Mouse (Mus musculus) forebrain, embryonic 12.5 days (tissue): ENCODE data around the gene Zfp661. TPM values are rescaled to one million over a fixed set of nuclear protein-coding genes. Genes with fewer than 3 reads are reported as not detected.

Experiments
- ATAC-seq: fragments of 200-750 bp; cut with Nextera tagmentation; 2 replicates; pipeline ENCODE4 v1.8.0; 2017; ENCODE audit warnings: moderate TSS enrichment; ENCODE audit not compliant: low FRiP score
- H3K27ac ChIP-seq: fragments of 300-500 bp; sonication (generic); 2 replicates; pipeline ENCODE4 v1.5.1; 2016; ENCODE audit warnings: mild to moderate bottlenecking
- H3K27me3 ChIP-seq: fragments of 300-500 bp; sonication (generic); 2 replicates; pipeline ENCODE4 v1.6.1; 2016; ENCODE audit warnings: mild to moderate bottlenecking
- H3K36me3 ChIP-seq: fragments of 300-500 bp; sonication (generic); replicated peaks from 2 replicates; pipeline ENCODE4 v1.6.1; 2016; ENCODE audit warnings: mild to moderate bottlenecking
- H3K4me1 ChIP-seq: fragments of 300-500 bp; sonication (generic); 2 replicates; pipeline ENCODE4 v1.6.1; 2016
- H3K4me2 ChIP-seq: fragments of 300-500 bp; sonication (generic); 2 replicates; pipeline ENCODE4 v1.6.1; 2016; ENCODE audit warnings: mild to moderate bottlenecking, moderate library complexity
- H3K4me3 ChIP-seq: fragments of 300-500 bp; sonication (generic); replicated peaks from 2 replicates; pipeline ENCODE4 v1.5.1; 2016; ENCODE audit warnings: mild to moderate bottlenecking
- H3K9ac ChIP-seq: fragments of 300-500 bp; sonication (generic); 2 replicates; pipeline ENCODE4 v1.6.1; 2016; ENCODE audit warnings: mild to moderate bottlenecking
- H3K9me3 ChIP-seq: fragments of 300-500 bp; sonication (generic); 2 replicates; pipeline ENCODE4 v1.6.1; 2016
- WGBS: fragments of 180-500 bp; shearing (Covaris S2); methylation state at CpG from one replicate; pipeline ENCODE4 v1.1.7; 2016; 5-methylcytosine and 5-hydroxymethylcytosine counted together
- polyA plus RNA-seq: library from polyadenylated mRNA; unstranded; fragments of >200 nt; fragmentation: Nextera tagmentation; extraction: Ambion mirVana; gene quantifications from 2 replicates; pipeline ENCODE4 v1.2.1, GENCODE M21; 2016

Zfp661 gene
- polyA plus RNA-seq, 1 experiment from 2014 or later: 8.0 TPM

DNA sequence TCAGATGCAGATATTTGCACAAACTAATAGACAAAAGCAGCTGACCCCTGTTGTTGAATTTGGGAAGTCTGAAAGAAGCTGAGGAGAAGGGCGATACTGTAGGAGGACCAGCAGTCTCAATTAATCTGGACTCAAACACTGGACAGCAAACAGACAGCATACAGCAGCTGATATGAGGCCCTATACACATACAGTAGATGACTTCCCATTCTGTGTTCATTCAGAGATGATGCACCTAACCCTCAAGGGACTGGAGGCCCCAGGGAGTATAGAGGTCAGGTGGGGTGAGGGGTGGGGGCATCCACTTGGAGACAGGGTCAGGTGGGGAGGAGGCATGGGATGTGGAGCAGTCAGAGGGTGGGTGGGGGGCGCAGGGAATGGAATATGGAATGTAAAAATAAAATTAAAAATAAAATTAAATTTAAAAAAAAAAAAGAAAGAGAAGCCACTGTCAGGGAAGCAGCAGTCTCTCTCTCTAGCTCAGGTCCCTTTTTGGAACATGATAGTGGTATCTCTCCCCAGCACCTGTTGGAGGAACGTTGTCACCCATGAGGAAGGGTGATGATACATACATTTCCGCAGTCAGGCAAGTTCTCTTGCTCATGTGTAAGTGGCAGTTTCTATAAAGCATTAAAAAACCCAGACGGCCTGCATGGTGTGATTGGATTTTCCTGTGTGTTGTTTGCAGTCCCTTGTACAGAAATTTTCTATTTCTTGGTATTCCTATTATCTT, 38.4 kb downstream of the Zfp661 start:
- peaks cover 11% of the 10 kb centered on the region for H3K27me3 ChIP-seq
- no peaks in the 10 kb centered on the region for H3K36me3 ChIP-seq
- 78% methylated on average over 5 of the region's 5 CpGs for WGBS
- no peaks in the 10 kb centered on the region for H3K9me3 ChIP-seq
- H3K4me1 ChIP-seq: no peaks in the 10 kb centered on the region
- H3K4me3 ChIP-seq: no peak overlapping the region
- no peak for ATAC-seq
- H3K27ac ChIP-seq: no peak overlapping the region
- no peak overlapping the region for H3K9ac ChIP-seq
- no peak overlapping the region for H3K4me2 ChIP-seq

DNA sequence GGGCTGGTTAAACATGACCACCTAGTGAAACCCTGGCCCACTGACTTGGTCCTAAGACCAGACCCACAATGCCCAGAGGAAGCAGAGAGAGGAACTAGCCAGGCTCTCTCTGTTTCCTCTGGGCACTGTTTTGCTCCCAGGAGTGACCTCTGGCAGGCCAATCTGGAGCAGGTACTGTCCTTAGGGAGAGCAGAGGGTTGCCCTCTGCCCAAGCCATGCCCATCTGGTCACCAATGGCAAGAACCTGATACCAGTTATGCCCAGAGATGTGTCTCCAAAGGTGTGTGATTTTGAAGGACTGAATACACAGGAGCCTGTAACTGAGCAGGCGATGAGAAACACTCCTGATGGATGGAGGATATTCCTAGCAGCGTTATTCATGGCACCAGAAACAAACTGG, 45.2 kb downstream of the Zfp661 start:
- H3K27ac ChIP-seq: no peak overlapping the region
- H3K4me1 ChIP-seq: peaks cover 4% of the 10 kb centered on the region
- H3K36me3 ChIP-seq: no peaks in the 10 kb centered on the region
- no peak overlapping the region for H3K4me2 ChIP-seq
- WGBS: 93% methylated on average over 2 of the region's 2 CpGs
- no peak for ATAC-seq
- H3K9me3 ChIP-seq: no peaks in the 10 kb centered on the region
- no peak overlapping the region for H3K4me3 ChIP-seq
- no peak overlapping the region for H3K9ac ChIP-seq
- H3K27me3 ChIP-seq: peaks cover 72% of the 10 kb centered on the region

DNA sequence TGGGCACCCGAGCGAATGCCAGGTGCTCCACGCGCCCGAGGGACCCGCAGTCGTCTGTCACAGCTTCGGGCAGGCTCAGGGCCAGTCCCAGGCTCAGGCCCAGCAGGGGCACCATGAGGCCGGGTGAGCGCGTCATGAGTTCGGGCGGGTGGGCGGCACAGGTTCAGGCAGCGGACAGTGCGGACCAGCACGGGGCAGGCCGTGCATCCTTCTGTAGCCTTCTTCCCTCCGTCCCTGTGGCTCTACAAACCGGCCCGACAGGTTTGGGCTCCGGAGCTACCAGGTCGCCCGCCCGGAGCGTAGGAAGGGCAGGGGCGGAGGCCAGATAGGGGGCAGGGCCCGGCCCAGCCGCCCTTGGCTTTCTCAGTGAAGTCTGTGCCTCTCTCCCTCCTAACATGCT, 45.7 kb downstream of the Zfp661 start, which contains the start of gene Prom2:
Gene Prom2, minus strand, starts transcription at position 283 of the 400 bp plus-strand sequence.
- Histone ChIP-seq H3K27me3 (peaks cover 75% of the 10 kb centered on the region), H3K27ac (no peak within 1 kb of the TSS)
- ATAC-seq: no peak

DNA sequence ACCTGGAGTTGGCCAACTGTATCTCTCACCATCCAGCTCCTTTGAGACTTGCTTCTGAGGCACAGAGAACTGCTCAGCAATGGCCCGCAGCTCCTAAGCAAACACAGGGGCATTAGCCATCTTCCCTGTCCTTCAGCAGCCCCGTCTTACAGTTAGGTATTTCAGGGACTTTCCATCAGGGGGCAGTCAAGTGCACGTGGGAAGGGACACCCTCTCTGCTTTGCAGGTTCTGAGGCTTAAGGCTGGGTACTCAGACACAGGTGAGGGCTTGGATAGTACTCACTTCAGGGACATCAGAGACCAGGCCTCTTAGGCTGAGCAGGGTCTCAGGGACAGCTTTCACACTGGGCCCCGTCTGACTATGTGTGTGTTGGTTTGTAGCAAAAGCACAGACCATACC, 47.4 kb downstream of the Zfp661 start:
- no peak for ATAC-seq
- Histone ChIP-seq H3K27me3 (peaks cover 70% of the 10 kb centered on the region), H3K9me3 (no peaks in the 10 kb centered on the region), H3K4me3 (no peak overlapping the region), H3K9ac (no peak overlapping the region), H3K4me2 (no peak overlapping the region), H3K4me1 (peaks cover 4% of the 10 kb centered on the region), H3K27ac (no peak overlapping the region), H3K36me3 (no peaks in the 10 kb centered on the region)
- 28% methylated on average over 4 of the region's 4 CpGs for WGBS

More for the DNA sequence above, 45.7 kb downstream of the Zfp661 start, which contains the start of gene Prom2:
- H3K9me3 ChIP-seq: no peaks in the 10 kb centered on the region
- 3% methylated on average over 29 of the region's 29 CpGs for WGBS
- no peaks in the 10 kb centered on the region for H3K36me3 ChIP-seq
- H3K4me1 ChIP-seq: peaks cover 4% of the 10 kb centered on the region
- H3K9ac ChIP-seq: no peak within 1 kb of the TSS
- H3K4me3 ChIP-seq: no peak within 1 kb of the TSS
- peak within 1 kb of the TSS; percentile 26 for H3K4me2 ChIP-seq

DNA sequence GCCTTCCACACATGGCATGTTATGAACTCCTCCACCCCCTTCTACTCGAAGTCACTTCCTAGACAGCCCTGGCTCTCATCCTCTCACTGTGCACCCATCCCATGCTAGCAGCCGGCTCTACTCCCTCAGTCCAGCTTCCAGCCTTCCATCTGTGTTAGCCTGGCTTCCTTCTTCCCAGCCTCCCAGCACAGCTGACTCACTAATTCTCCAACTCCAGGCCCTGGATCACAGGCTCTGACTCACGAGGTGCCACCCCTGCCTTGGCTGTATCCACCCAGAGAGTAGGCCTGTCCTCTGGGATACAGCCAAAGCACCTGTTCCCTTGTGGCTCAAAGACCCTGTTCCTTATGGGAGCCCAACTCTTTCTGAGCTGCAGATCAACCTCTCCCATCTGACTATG, 49.3 kb downstream of the Zfp661 start:
- H3K9ac ChIP-seq: no peak overlapping the region
- H3K36me3 ChIP-seq: no peaks in the 10 kb centered on the region
- H3K4me3 ChIP-seq: no peak overlapping the region
- H3K4me1 ChIP-seq: peaks cover 4% of the 10 kb centered on the region
- no peaks in the 10 kb centered on the region for H3K9me3 ChIP-seq
- no peak overlapping the region for H3K27ac ChIP-seq
- H3K4me2 ChIP-seq: no peak overlapping the region
- no peak for ATAC-seq
- 75% methylated on average over 3 of the region's 3 CpGs for WGBS
- peaks cover 57% of the 10 kb centered on the region for H3K27me3 ChIP-seq

DNA sequence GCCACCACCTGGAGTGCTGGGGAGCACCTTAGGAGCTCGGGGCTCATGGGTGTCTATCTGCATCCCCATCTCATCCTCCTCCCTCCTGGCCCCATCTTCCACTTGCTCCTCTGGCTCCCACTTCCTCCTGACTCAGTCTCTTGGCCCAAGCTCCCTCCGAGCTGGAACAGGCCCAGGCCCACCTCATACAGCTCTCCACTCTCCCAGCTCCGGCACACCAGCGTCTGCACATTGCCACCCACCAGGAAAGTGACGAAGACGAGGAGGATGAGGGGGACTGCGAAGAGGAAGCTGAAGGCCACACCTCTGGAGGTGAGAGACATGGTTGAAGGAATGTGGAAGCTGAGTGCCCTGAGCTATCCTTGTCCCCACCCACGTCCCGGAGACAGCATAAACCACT, 51.5 kb downstream of the Zfp661 start:
- Histone ChIP-seq H3K4me3 (no peak overlapping the region), H3K36me3 (no peaks in the 10 kb centered on the region), H3K27ac (no peak overlapping the region), H3K9ac (no peak overlapping the region), H3K4me2 (no peak overlapping the region), H3K27me3 (peaks cover 46% of the 10 kb centered on the region), H3K4me1 (no peaks in the 10 kb centered on the region), H3K9me3 (no peaks in the 10 kb centered on the region)
- ATAC-seq: no peak
- 83% methylated on average over 9 of the region's 9 CpGs for WGBS

DNA sequence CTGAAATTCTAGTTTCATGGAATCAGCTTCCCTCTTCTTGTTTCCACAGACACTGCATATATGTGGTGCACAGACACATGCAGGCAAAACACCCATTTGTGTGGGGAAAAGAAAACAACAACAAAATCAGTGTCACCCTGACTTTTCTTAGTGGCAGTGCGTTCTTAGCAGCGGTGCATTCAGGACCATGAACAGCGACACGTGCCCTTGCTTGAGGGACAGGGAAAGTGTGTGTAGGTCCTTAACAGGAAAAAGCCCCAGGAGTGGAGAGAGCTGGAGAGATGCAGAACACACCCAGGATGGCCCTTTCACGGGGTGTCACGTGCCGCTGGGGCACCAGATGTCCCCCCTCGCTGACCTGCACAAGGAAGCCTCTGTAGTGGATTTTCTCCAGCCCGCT, 54.5 kb downstream of the Zfp661 start:
- H3K27me3 ChIP-seq: peaks cover 24% of the 10 kb centered on the region; the same call in 1 of the 2 replicates
- H3K27ac ChIP-seq: no peak overlapping the region
- H3K9ac ChIP-seq: no peak overlapping the region
- H3K36me3 ChIP-seq: no peaks in the 10 kb centered on the region
- no peaks in the 10 kb centered on the region for H3K4me1 ChIP-seq
- H3K9me3 ChIP-seq: no peaks in the 10 kb centered on the region
- H3K4me3 ChIP-seq: no peak overlapping the region
- no peak overlapping the region for H3K4me2 ChIP-seq
- 9% methylated on average over 9 of the region's 9 CpGs for WGBS
- ATAC-seq: no peak

DNA sequence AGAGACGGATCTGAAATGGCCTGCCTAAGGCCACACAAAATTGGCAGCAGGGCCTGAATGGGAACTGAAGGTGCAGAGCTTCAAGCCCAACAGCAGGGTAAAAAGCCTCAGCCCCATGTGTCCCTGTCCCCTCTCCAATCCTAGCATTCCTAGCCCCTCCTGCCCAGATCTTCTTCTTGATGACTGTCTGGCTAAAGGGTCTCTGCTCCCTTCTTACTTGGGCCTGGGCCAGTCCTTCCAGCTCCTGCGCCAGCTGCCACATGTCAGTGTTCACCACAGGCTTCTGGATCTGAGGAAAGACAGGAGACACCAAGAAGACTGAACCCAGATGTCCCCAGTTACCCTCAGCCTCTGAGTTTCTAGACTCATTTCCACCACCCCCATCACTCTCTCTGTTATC, 55.3 kb downstream of the Zfp661 start:
- 87% methylated on average over 2 of the region's 2 CpGs for WGBS
- no peak for ATAC-seq

DNA sequence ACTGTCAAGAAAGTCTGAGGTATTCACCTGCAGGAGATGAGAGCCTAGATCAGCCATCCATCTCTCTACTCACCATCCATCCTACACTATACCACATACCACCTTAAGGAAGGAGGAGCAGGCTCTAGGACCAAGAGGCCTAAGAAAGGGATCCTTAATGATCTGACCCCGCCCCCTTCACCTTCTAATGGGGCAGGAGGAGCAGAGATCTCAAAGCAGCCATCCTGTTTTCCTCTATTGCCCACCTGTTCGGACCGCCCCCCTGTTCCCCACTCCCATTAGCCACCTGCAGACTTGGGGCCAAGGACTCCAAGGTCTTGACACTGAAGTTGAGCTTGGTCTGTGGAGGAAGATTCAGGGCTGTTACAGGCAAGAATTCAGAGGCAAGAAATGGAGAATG, 56.5 kb downstream of the Zfp661 start:
- Histone ChIP-seq H3K36me3 (no peaks in the 10 kb centered on the region), H3K4me3 (no peak overlapping the region), H3K4me2 (no peak overlapping the region), H3K9me3 (no peaks in the 10 kb centered on the region), H3K4me1 (no peaks in the 10 kb centered on the region), H3K27ac (no peak overlapping the region), H3K27me3 (peaks cover 14% of the 10 kb centered on the region; the same call in 1 of the 2 replicates), H3K9ac (no peak overlapping the region)
- 71% methylated on average over 3 of the region's 3 CpGs for WGBS
- ATAC-seq: no peak

More for the DNA sequence above, 55.3 kb downstream of the Zfp661 start:
- H3K4me1 ChIP-seq: no peaks in the 10 kb centered on the region
- H3K27me3 ChIP-seq: peaks cover 16% of the 10 kb centered on the region; the same call in 1 of the 2 replicates
- H3K36me3 ChIP-seq: no peaks in the 10 kb centered on the region
- H3K4me2 ChIP-seq: no peak overlapping the region
- no peak overlapping the region for H3K9ac ChIP-seq
- no peaks in the 10 kb centered on the region for H3K9me3 ChIP-seq
- H3K27ac ChIP-seq: no peak overlapping the region
- no peak overlapping the region for H3K4me3 ChIP-seq

DNA sequence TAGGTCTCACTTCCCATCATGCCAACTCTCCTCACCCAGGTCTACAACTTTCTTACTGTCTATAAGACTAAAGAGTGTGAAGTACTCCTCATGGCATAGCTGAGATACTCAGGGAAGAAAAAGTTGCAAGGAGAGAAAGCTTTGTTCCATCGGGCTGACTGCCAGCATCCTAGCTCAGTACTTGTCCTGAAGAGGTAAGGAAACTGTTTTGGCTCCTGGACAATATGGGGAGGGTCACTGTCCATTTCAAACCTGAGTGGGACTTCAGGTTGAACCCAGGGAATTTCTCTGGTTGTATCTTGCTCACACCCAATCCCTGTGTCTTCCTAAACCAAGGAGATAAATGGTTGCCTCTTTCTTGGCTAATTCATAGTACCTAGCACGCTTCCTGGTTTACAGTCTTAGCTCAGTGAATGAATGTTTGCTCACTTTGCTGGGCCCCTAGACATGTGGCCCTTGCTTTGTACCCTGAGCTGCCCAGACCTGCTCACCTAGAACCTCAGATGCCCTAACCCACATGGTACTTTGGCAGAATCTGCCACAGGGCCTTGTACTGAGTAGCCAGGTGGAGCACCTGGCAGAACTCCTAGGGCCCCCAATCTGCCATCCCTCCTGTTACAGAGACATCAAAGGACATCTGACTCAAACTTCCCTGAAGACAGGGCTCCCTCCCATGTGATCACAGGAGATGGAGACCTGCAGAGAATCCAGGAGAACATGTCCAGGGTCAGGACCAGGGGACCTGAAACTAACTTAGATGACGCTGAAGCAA, 61.7 kb downstream of the Zfp661 start:
- Histone ChIP-seq H3K4me2 (no peak overlapping the region), H3K27ac (no peak overlapping the region), H3K9ac (no peak overlapping the region), H3K9me3 (no peaks in the 10 kb centered on the region), H3K4me1 (peaks cover 30% of the 10 kb centered on the region), H3K36me3 (no peaks in the 10 kb centered on the region), H3K4me3 (no peak overlapping the region), H3K27me3 (0 out of 2 replicates have a peak, but pooled peaks cover 4% of the 10 kb centered on the region)
- ATAC-seq: no peak
- 80% methylated on average over 3 of the region's 3 CpGs for WGBS
